Mouse (Mus musculus) liver (tissue): ENCODE measurements around the gene Dok7.

Experiments used
- DNase-seq: peaks from one replicate; pipeline ENCODE4 v3.0.0-alpha.2; 2020; ENCODE audit warnings: mixed read lengths

The Dok7 gene

GRCm38 (mm10) chr5:35056604-35057432, at the start of gene Dok7:
TSS of gene Dok7 (plus strand) at chr5:35056766.
- DNase-seq: no peak

DNA sequence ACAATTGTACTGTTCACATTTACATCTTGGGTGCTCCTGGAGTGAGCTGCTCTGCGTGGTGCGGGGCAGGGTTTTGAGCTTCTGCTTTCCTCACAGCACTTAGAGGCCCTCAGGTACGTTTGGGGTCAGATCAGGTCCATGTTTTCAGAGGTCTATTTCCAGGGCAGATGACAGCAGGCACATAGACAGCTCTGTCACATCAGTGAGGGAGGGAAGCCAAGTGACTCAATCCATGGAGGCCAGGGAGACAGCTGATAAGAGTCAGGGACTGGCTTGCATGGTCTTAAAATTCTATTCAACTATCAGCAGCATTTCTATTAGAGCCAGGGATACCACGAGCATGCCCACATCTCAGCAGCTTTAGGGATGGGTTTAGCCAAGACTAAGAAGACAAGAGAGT, 47.4 kb upstream of the Dok7 start:
- DNase-seq: no peak

DNA sequence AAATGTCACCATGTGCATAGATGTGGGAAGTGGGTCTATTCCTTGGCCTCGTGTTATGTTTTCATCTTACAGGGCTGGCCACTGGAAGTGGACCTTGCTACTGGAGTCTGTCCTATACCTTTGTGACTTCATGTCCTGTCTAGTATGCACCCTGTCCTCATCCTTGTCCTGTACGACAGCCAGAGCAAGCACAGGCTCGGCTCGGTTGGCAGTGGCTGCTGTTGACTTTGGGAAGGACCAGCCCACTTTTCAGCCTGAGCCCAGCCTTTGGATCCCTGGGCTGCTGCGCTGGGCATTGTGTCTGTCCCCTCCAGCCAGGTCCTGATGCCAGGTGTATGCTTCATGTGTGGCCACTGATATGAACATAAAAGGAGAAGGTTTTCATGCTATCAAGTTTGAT, 45.9 kb upstream of the Dok7 start:
- DNase-seq: peak; percentile 26

GRCm38 (mm10) chr5:35011156-35011923, 45.2 kb upstream of the Dok7 start:
- no peak for DNase-seq

DNA sequence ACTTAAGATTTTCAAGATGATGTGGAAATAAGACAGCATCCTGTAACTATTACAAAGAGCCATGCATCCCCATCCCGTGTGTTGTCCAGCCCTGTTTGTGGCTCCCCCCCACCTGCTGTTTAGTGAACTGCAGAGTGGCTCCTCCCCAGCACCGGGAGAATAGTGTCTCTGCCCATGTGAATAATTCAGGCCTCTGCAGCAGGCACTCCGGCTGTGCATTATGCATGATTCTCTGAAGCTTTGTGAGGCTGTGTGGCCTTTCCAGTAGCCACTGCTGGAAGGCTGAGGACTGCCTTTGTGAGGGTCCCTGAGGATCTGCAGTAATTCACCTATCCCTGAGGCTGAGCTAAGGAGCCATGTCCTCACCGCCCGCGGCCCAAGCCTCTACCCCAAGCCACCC, 42.5 kb upstream of the Dok7 start:
- no peak for DNase-seq

DNA sequence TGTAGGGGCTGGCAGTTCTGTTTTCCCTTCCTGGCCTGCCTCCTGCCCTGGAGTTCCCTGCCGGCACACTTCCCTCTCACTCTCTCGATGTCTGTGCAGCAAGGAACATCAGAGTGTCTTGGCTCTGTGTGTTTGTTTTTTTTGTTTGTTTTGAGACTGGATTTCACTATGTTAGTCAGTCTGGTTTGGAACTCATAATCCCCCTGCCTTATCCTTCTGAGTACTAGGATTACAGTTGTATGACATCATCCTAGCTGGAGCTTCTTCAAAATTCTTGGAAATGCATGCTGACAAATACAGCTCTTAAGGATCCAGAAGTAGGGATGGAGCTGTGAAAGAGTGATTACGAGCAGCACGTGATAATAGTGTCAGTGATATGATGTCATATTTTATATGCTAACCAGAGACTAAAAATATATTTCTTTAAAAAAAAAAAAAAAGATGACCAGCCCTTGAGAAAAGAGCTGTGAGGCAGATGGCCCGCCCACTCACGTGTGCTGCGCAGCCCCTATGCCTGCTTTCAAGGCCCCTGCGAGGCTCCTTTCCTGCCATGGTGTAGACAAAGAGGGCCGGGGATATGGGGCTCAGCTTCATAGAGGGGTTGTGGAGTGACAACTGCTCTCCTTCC, 36.8 kb upstream of the Dok7 start:
- DNase-seq: no peak

- no peak for DNase-seq
Measured at GRCm38 (mm10) chr5:35020410-35021241, 35.9 kb upstream of the Dok7 start.

- peak; percentile 66 for DNase-seq
Measured at GRCm38 (mm10) chr5:35024975-35025374, 31.6 kb upstream of the Dok7 start.

GRCm38 (mm10) chr5:35029303-35029702, 27.3 kb upstream of the Dok7 start:
- DNase-seq: no peak

DNA sequence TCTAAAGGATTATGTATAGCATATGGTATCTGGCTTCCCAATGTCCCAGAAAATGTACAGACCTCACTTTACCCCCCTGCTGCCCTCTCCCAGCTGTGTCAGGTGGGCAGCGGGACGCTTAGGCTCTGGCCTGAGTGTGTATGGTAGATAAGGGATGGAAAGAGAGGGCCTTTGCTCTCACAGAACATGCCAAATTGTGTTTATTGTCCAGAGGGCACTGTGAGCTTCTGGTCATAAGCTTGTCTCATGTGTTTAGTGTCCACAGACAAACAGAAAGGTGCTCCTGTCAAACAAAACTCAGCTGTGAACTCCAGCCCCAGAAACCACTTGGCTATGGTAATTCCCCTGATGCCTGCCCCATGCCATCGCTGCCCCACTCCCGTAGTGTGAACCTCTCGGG, 26.8 kb upstream of the Dok7 start:
- no peak for DNase-seq

DNA sequence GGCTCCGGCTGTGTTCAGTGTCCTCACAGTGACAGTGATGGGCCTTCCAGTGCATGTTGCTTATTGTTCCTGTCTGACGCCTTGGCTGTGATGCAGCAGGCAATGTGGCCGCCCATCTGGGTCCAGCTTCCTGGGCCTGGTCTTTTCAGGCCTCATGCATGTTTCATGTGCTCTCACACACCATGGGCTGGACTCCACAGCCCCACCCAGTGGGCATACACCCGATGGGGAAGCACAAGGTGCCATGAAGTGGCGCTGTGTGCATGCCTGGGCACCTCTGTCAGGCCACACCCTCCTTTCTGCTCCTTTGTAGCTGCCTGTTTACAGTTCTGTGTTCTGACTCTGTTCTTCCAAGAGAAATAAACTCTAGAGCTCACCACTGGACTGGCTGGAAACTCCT, 23.5 kb upstream of the Dok7 start:
- DNase-seq: peak; percentile 50

DNA sequence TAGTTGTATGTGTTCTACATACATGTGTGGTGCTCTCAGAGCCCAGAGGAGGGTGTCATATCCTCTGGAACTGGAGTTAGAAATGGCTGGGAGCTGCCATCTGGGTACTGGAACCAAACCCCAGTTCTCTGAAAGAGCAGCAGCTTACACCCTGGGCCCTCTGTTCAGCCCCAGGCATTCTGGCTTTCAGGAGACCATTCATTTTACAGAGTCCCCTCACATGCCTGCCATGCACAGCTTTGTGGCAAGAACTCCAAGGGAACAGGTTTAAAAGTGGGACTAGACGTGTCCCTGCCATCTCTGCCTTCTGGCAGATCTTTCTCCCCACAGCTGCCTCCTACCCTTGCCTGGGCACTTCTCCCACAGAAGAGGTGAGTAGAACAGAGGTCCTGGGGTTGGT, 22.9 kb upstream of the Dok7 start:
- no peak for DNase-seq

GRCm38 (mm10) chr5:35035141-35035540, 21.4 kb upstream of the Dok7 start:
- DNase-seq: no peak

DNA sequence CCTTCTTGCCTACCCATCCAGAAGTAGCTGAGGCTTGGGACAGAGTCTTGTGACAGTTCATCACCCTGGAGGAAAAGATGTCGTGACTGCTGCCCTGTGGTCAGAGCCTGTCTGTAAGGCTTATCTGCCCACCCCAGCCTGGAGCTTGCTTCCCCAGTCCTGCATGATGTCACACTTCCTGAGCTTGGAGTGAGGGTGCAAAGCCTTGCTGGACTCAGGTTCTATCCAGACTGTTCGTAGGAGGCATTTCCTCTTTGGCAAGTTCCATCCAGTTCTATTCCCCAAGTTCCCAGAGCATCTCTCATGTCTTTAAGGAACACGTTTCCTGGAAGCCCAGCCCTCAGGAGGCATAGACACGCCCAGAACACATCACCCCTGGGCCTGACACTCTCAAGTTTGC, 20.8 kb upstream of the Dok7 start:
- DNase-seq: peak; percentile 62

DNA sequence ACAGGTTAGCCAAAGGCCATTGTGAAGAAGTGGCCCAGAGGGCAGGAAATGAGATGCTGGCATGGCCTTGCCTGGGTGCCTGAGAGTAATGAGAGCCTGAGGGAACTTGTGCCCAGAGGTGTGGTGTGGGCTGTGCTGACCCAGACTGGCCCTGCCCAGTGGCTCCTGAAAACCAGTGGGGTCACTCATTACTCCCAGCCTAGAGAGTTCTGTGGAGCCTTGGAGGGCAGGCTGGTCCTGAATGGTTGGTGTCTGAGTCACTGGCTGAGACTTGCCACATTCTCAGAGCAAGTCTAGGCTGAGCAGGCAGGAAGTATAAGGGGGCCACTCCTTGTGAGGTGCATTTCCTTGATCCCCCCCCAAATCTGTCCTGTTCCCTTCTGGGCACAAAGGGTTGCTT, 19.1 kb upstream of the Dok7 start:
- DNase-seq: no peak

DNA sequence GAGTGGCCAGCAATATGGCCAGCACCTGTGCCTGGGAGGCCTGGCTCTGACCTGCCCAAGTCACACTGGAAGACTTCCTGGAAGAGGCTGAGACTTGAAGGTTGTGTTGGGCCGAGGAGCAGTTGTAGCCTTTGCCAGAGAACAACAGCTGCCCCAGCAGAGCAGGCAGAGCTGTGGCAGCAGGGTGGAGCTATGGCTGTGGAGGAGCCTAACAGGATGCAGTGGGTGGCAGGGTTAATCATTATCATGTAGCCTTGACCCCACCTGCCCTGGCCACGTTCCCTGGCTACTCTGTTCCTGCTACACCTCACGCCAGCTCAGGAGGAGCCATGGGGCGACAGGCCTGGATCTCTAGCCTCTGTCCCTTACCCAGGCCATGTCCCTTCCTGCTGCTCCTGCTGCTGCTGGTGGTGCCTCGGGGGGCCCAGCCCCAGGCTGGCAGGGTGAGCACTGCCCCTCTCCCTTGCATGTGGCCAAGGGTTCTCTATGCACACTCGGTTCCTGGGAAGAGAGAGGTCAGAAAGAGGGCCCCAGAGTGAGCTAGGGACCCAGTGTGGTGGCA, 15.2 kb upstream of the Dok7 start, which contains the start of gene Hgfac:
Gene Hgfac, plus strand, starts transcription at position 242 of the 562 bp plus-strand sequence.
- peak; percentile 62 for DNase-seq

DNA sequence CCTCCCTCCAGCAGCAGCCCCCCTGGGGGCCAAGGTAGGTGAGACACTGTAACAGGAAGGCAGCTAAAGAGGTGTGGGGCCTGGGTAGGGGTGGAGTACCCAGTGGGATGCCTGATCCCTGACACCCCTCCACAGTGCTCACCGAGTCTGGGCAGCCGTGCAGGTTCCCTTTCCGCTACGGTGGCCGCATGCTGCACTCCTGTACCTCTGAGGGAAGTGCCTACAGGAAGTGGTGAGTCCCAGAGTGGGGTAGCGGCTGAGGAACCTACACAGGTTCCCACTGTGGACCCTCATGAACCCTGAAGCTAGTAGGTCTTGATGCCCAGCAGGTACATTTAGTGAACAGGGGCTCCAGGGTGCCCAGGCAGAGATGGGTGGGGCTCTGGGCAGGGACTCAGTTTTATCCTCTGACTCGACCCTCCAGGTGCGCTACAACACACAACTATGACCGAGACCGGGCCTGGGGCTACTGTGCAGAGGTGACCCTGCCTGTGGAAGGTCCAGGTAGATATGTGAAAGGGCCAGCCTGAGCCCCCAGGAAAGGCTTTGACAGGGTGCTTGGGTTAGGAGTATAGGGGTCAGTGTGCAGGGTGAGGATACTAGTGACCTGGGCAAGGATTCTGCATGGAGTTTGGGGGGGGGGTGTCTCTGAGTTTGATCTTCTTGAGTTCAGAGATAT, 14.0 kb upstream of the Dok7 start:
- DNase-seq: no peak

DNA sequence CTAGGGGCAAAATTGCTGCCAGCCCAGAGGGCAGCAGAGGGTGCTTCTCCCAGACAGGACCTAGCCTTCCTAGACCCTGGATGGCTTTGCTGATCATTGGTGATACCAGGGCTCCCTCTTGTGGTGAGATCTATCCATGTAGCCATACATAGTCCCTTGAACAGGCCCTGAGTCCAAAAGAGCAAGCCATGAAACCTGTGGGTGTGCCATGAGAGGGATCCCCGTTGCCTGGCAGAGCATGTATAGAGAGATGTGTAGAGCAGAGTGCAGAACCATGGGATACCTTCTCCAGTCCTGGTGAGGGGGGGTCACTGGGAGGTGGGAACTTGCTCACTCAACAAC, 13.5 kb upstream of the Dok7 start:
- DNase-seq: peak; percentile 75

DNA sequence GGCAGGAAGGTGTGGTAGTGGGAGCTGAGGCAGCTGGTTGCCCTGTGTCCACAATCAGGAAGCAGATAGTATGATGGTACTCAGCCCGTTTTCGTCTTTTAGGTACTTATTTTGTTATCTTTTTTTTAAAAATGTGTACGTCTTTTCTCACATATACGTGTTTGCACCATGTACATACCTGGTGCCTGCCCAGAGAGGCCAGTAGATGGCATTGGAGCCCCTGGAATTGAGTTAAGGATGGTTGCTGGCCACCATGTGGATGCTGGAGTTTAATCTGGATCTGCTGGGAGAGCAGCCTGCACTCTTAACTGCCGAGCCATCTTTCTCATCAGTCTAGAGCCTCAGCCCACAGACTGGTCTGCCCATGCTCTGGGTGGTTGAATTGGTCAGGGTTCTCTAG, 6.0 kb upstream of the Dok7 start:
- no peak for DNase-seq

- no peak for DNase-seq
Measured at GRCm38 (mm10) chr5:35054628-35055027, 1.9 kb upstream of the Dok7 start.

DNA sequence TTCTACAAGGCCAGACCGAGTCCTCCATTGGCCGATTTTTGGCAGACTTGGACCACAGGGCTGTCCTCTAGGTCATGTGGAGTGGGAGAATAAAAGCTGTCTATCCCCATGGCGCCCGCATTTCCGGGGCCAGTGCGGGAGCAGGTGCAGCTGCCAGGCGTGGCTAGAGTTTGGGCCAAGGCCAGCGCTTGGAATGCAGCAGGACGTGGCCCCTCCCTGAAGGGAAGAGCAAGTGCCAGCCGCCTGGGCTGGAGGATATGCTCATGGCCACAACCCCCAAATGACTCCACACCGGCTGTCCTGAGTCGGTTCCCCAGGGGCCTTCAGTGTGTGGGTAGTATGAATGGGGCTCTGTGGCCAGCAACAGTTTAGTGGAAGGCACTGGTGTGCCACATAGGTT, 1.5 kb upstream of the Dok7 start:
- no peak for DNase-seq

- DNase-seq: no peak
Measured at GRCm38 (mm10) chr5:35057582-35057981, 1.0 kb downstream of the Dok7 start.
